Mouse (Mus musculus) bone marrow macrophage, adult 2 months (primary cell): ENCODE measurements around the gene N4bp1. TPM values are rescaled to one million over a fixed set of nuclear protein-coding genes. Genes with fewer than 3 reads are reported as not detected.

Experiments
- H3K27ac ChIP-seq: 2 replicates; pipeline ENCODE4 v1.5.1; 2012; ENCODE audit warnings: low read depth, low read length; ENCODE audit not compliant: insufficient read depth
- H3K4me1 ChIP-seq: 2 replicates; pipeline ENCODE4 v1.6.1; 2012; ENCODE audit warnings: low read length; ENCODE audit not compliant: control insufficient read depth, insufficient read depth
- H3K4me3 ChIP-seq: 2 replicates; pipeline ENCODE4 v1.5.1; 2012; ENCODE audit warnings: mild to moderate bottlenecking, low read length, moderate library complexity; ENCODE audit not compliant: insufficient read depth
- CTCF ChIP-seq: IDR thresholded peaks from 2 replicates; pipeline ENCODE4 v1.5.1; 2012; ENCODE audit warnings: low read depth, mild to moderate bottlenecking, low read length, moderate library complexity
- POLR2A ChIP-seq: IDR thresholded peaks from 2 replicates; pipeline ENCODE4 v1.6.1; 2012; ENCODE audit warnings: mild to moderate bottlenecking, low read depth, low read length, borderline replicate concordance
- polyA plus RNA-seq: library from polyadenylated mRNA; stranded (reverse); fragments of >200 nt; gene quantifications from 2 replicates; pipeline ENCODE4 v1.2.4, GENCODE M21; 2012; ENCODE audit not compliant: missing spikeins, insufficient read depth, insufficient read length

The N4bp1 gene
- polyA plus RNA-seq, 1 experiment, result 31.1 TPM

GRCm38 (mm10) chr8:86847091-86847490 is 38.0 kb downstream of the N4bp1 start:
- Histone ChIP-seq H3K4me3 (no peak overlapping the region), H3K4me1 (peaks cover 12% of the 10 kb centered on the region)
- TF ChIP-seq CTCF (no peak), POLR2A (no peak)

GRCm38 (mm10) chr8:86845875-86846274 is 39.2 kb downstream of the N4bp1 start:
- Histone ChIP-seq H3K4me1 (peaks cover 3% of the 10 kb centered on the region), H3K27ac (no peak overlapping the region), H3K4me3 (no peak overlapping the region)
- TF ChIP-seq POLR2A (no peak), CTCF (no peak)

More at GRCm38 (mm10) chr8:86847091-86847490, 38.0 kb downstream of the N4bp1 start:
- H3K27ac ChIP-seq, result no peak overlapping the region

GRCm38 (mm10) chr8:86844856-86845255 is 40.2 kb downstream of the N4bp1 start:
- H3K27ac ChIP-seq, result no peak overlapping the region
- H3K4me1 ChIP-seq, result no peaks in the 10 kb centered on the region
- H3K4me3 ChIP-seq, result no peak overlapping the region
- TF ChIP-seq CTCF (no peak), POLR2A (no peak)

GRCm38 (mm10) chr8:86843896-86844295 is 41.2 kb downstream of the N4bp1 start:
- Histone ChIP-seq H3K4me1 (no peaks in the 10 kb centered on the region), H3K27ac (no peak overlapping the region)

GRCm38 (mm10) chr8:86841556-86842309 is 43.3 kb downstream of the N4bp1 start:
- Histone ChIP-seq H3K4me1 (no peaks in the 10 kb centered on the region), H3K27ac (no peak overlapping the region), H3K4me3 (no peak overlapping the region)
- TF ChIP-seq CTCF (no peak), POLR2A (no peak)

More at GRCm38 (mm10) chr8:86843896-86844295, 41.2 kb downstream of the N4bp1 start:
- no peak overlapping the region for H3K4me3 ChIP-seq
- TF ChIP-seq POLR2A, result no peak
- no peak for TF ChIP-seq CTCF

- Histone ChIP-seq H3K27ac (no peak overlapping the region), H3K4me1 (no peaks in the 10 kb centered on the region), H3K4me3 (no peak overlapping the region)
- TF ChIP-seq CTCF (no peak), POLR2A (no peak)
These were observed 44.9 kb downstream of the N4bp1 start for GRCm38 (mm10) chr8:86840120-86840693.

GRCm38 (mm10) chr8:86838707-86839438 is 46.2 kb downstream of the N4bp1 start:
- no peaks in the 10 kb centered on the region for H3K4me1 ChIP-seq
- no peak overlapping the region for H3K27ac ChIP-seq
- H3K4me3 ChIP-seq, result no peak overlapping the region
- TF ChIP-seq CTCF (no peak), POLR2A (no peak)

GRCm38 (mm10) chr8:86837234-86837633 is 47.8 kb downstream of the N4bp1 start:
- Histone ChIP-seq H3K4me3 (no peak overlapping the region), H3K27ac (no peak overlapping the region), H3K4me1 (no peaks in the 10 kb centered on the region)
- TF ChIP-seq POLR2A (no peak), CTCF (no peak)

- H3K4me3 ChIP-seq, result no peak overlapping the region
- no peak for TF ChIP-seq POLR2A
- TF ChIP-seq CTCF, result no peak
- H3K4me1 ChIP-seq, result no peaks in the 10 kb centered on the region
- H3K27ac ChIP-seq, result no peak overlapping the region
These were observed 49.2 kb downstream of the N4bp1 start for GRCm38 (mm10) chr8:86835881-86836280.
